Mouse (Mus musculus) lung, postnatal 0 days (tissue): ENCODE data around the gene Gstm2. TPM values are rescaled to one million over a fixed set of nuclear protein-coding genes. Genes with fewer than 3 reads are reported as not detected.
"Not testable (repeated sequence)": the region's sequence is repeated elsewhere in the genome, so short reads cannot be mapped to it uniquely, and the experiment has no call there.

Source experiments
- ATAC-seq: fragments of 200-750 bp; cut with Nextera tagmentation; 2 replicates; pipeline ENCODE4 v1.8.0; 2017; ENCODE audit warnings: moderate library complexity
- DNase-seq: peaks from one replicate; pipeline ENCODE4 v3.0.0-alpha.2; 2016; ENCODE audit warnings: low spot score
- H3K27ac ChIP-seq: fragments of 300-500 bp; sonication (generic); 2 replicates; pipeline ENCODE4 v1.5.1; 2014; ENCODE audit warnings: antibody characterized with exemption, mild to moderate bottlenecking, low read length, mixed read lengths
- H3K27me3 ChIP-seq: fragments of 300-500 bp; sonication (generic); replicated peaks from 2 replicates; pipeline ENCODE4 v1.6.1; 2014; ENCODE audit warnings: low read length, mixed read lengths; ENCODE audit not compliant: insufficient read depth
- H3K36me3 ChIP-seq: fragments of 300-500 bp; sonication (generic); 2 replicates; pipeline ENCODE4 v1.6.1; 2014; ENCODE audit warnings: low read length, mixed read lengths; ENCODE audit not compliant: insufficient read depth
- H3K4me1 ChIP-seq: fragments of 300-500 bp; sonication (generic); 2 replicates; pipeline ENCODE4 v1.6.1; 2014; ENCODE audit warnings: antibody characterized with exemption, low read depth, low read length, mixed read lengths; ENCODE audit not compliant: insufficient read depth
- H3K4me2 ChIP-seq: fragments of 300-500 bp; sonication (generic); replicated peaks from 2 replicates; pipeline ENCODE4 v1.6.1; 2014; ENCODE audit warnings: low read depth, mild to moderate bottlenecking, low read length, moderate library complexity, mixed read lengths
- H3K4me3 ChIP-seq: fragments of 300-500 bp; sonication (generic); 2 replicates; pipeline ENCODE4 v1.5.1; 2014; ENCODE audit warnings: low read depth, low read length
- H3K9ac ChIP-seq: fragments of 300-500 bp; sonication (generic); replicated peaks from 2 replicates; pipeline ENCODE4 v1.6.1; 2014; ENCODE audit warnings: low read depth, mild to moderate bottlenecking
- H3K9me3 ChIP-seq: fragments of 300-500 bp; sonication (generic); 2 replicates; pipeline ENCODE4 v1.6.1; 2016; ENCODE audit warnings: low read length, mixed read lengths
- CTCF ChIP-seq: IDR thresholded peaks from 2 replicates; pipeline ENCODE4 v1.5.1; 2016; ENCODE audit warnings: antibody characterized with exemption, mild to moderate bottlenecking
- EP300 ChIP-seq: IDR thresholded peaks from 2 replicates; pipeline ENCODE4 v1.6.1; 2016; ENCODE audit warnings: antibody characterized with exemption, mild to moderate bottlenecking, control low read depth
- WGBS: fragments of 180-500 bp; shearing (Covaris S2); extraction: QIAGEN DNeasy Blood & Tissue Kit; methylation state at CpG from one replicate; pipeline ENCODE4 v1.1.7; 2014; 5-methylcytosine and 5-hydroxymethylcytosine counted together
- polyA plus RNA-seq: library from polyadenylated mRNA; unstranded; fragments of >200 nt; fragmentation: Nextera tagmentation; extraction: Ambion mirVana; gene quantifications from 2 replicates; pipeline ENCODE4 v1.2.1, GENCODE M21; 2015

The Gstm2 gene
- polyA plus RNA-seq, 1 experiment from 2014 or later, result 132 TPM

DNA sequence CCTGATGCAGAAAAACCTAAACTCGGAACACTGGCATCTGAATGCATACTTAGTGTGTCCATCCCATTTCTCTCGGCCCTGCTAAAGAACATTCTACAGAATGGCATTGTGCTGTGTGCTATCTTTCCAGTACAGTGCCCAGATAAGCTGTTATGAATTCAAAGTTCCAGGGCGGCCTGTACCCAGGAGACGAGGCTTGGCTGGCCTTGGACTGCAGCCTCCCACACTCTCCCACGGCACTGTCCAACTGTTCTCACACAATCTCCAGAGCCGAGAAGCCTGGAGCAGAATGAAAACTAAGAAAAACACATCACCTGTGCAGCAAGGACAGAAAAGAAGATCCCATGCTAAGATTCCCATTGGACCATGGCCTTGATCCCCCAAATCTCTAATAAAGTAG lies 3.5 kb downstream of the Gstm2 start:
- ATAC-seq (no peak), DNase-seq (no peak)
- Histone ChIP-seq H3K36me3 (no peaks in the 10 kb centered on the region), H3K27ac (no peak overlapping the region), H3K4me1 (no peaks in the 10 kb centered on the region), H3K9ac (no peak overlapping the region), H3K27me3 (no peaks in the 10 kb centered on the region), H3K9me3 (no peaks in the 10 kb centered on the region), H3K4me2 (no peak overlapping the region), H3K4me3 (no peak overlapping the region)
- 87% methylated on average over 6 of the region's 6 CpGs for WGBS
- no peak for TF ChIP-seq CTCF
- no peak for TF ChIP-seq EP300

DNA sequence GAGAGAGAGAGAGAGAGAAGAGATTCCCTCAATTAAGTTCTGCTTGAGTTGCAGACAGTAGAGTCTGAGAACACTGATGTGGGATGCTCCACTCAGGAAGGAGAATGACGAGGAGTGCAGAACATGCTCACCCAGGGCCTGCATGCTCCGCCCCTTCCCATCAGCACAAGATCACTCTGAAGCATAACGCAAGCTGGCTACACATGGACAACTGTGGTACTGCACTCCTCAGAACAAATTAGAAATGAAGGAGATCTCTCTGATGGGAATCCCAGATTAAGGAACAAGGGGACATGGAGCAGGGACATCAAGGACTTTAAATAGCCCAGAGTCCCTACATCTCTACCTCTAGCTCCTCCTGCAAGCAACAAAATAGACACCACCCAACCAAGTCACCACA lies 5.0 kb downstream of the Gstm2 start:
- H3K4me3 ChIP-seq, result no peak overlapping the region
- DNase-seq, result no peak
- WGBS, result 67% methylated on average over 3 of the region's 3 CpGs
- H3K27ac ChIP-seq, result no peak overlapping the region
- ATAC-seq, result no peak
- H3K4me2 ChIP-seq, result no peak overlapping the region
- no peak overlapping the region for H3K9ac ChIP-seq
- no peaks in the 10 kb centered on the region for H3K36me3 ChIP-seq
- H3K9me3 ChIP-seq, result no peaks in the 10 kb centered on the region
- TF ChIP-seq EP300, result no peak
- TF ChIP-seq CTCF, result no peak
- no peaks in the 10 kb centered on the region for H3K27me3 ChIP-seq
- no peaks in the 10 kb centered on the region for H3K4me1 ChIP-seq

DNA sequence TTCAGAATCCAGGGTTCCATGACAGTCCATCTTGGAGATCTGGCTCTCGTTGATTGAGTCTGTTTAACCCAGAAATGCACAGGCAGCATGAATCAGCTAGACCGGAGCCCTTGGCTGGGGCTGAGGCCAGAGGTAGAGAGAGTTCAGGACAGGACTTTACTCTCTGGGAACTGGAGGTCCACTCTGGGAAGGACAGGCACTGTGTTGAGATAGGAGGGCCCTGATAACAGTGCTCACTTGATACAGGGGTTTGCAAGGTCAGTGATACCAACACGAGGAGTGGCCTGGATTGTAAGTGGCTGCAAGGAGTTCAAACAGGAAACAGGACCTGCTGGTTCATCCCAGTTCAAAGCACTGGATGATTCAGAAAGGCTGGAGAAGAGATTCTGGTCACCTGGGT lies 8.6 kb downstream of the Gstm2 start:
- Histone ChIP-seq H3K9ac (no peak overlapping the region), H3K4me1 (no peaks in the 10 kb centered on the region), H3K27ac (no peak overlapping the region), H3K4me3 (no peak overlapping the region), H3K36me3 (no peaks in the 10 kb centered on the region), H3K27me3 (no peaks in the 10 kb centered on the region), H3K9me3 (no peaks in the 10 kb centered on the region), H3K4me2 (no peak overlapping the region)
- ATAC-seq (no peak), DNase-seq (no peak)
- 56% methylated on average over 3 of the region's 3 CpGs for WGBS
- TF ChIP-seq EP300 (no peak), CTCF (no peak)

DNA sequence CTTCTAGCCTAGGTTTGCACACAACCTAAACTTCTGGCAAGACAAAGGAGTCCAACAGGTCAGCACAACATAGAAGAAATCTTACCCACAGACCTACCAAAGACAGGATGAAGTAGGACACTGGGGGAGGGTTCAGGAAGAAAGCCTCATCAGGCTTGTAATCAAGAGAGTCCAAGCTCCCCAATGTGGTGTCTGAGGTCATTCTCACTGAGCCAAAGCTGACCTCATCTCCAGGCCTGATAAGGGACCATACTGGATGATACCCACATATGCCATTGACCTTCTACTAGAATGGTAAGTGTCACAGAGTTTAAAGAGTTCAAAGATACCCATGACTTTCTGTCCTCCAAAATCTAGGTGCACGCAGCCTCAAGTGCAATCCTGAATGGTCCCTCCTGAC lies 12.0 kb downstream of the Gstm2 start:
- DNase-seq, result no peak
- no peak for ATAC-seq
- no peak overlapping the region for H3K9ac ChIP-seq
- WGBS, result 90% methylated on average over 1 of the region's 1 CpGs
- no peaks in the 10 kb centered on the region for H3K4me1 ChIP-seq
- no peaks in the 10 kb centered on the region for H3K36me3 ChIP-seq
- H3K4me3 ChIP-seq, result no peak overlapping the region
- H3K9me3 ChIP-seq, result no peaks in the 10 kb centered on the region
- TF ChIP-seq CTCF (no peak), EP300 (no peak)
- no peaks in the 10 kb centered on the region for H3K27me3 ChIP-seq
- H3K4me2 ChIP-seq, result no peak overlapping the region
- no peak overlapping the region for H3K27ac ChIP-seq

DNA sequence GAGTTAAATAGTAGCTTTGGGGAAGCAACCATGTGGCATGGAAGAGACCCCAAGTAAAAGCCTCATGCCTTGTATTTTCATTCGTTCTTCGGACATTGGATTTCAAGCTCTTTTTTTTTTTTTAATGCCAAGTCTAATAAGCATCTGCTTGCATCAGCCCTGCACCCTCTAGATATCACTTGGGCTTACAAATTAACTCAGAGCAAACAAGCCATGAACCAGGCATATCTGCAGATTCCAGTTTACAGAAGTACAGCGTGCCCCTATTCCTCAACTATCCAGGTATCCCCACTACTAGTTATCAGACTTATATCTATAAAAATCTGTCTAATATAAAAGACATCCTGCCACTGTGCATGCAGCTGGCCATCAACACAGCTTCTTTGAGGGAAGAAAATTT lies 14.2 kb downstream of the Gstm2 start:
- 63% methylated on average over 3 of the region's 3 CpGs for WGBS

DNA sequence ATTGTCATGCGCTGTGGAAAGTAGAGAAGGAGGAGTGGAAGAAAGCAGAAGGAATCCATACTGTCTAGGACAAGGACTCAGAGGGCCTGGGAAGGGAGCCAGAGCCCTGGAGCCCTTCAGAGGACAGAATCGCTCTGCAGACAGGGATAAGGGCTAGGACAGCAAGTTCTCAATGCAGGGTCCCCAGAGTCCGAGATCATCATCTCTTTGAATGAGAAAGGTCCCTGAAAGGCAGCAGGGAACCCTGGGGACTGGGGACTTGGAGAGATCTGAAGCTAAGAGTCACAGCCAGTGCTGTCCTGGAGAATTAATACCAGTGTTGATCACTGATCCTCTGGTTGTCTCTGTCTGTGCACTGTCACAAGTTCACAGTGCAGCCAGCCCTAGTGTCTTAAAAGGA lies 15.2 kb downstream of the Gstm2 start:
- not testable (repeated sequence) for H3K9ac ChIP-seq, H3K27me3 ChIP-seq, H3K4me2 ChIP-seq, H3K27ac ChIP-seq, H3K9me3 ChIP-seq, ATAC-seq, H3K36me3 ChIP-seq, H3K4me1 ChIP-seq, DNase-seq, H3K4me3 ChIP-seq
- WGBS, result 47% methylated on average over 3 of the region's 3 CpGs

More for the DNA sequence above, 14.2 kb downstream of the Gstm2 start:
- H3K4me3 ChIP-seq, result no peak overlapping the region
- H3K27me3 ChIP-seq, result no peaks in the 10 kb centered on the region
- DNase-seq (no peak), ATAC-seq (no peak)
- no peaks in the 10 kb centered on the region for H3K4me1 ChIP-seq
- no peaks in the 10 kb centered on the region for H3K36me3 ChIP-seq
- TF ChIP-seq EP300 (no peak), CTCF (no peak)
- no peak overlapping the region for H3K4me2 ChIP-seq
- H3K9ac ChIP-seq, result no peak overlapping the region
- no peak overlapping the region for H3K27ac ChIP-seq
- H3K9me3 ChIP-seq, result no peaks in the 10 kb centered on the region

DNA sequence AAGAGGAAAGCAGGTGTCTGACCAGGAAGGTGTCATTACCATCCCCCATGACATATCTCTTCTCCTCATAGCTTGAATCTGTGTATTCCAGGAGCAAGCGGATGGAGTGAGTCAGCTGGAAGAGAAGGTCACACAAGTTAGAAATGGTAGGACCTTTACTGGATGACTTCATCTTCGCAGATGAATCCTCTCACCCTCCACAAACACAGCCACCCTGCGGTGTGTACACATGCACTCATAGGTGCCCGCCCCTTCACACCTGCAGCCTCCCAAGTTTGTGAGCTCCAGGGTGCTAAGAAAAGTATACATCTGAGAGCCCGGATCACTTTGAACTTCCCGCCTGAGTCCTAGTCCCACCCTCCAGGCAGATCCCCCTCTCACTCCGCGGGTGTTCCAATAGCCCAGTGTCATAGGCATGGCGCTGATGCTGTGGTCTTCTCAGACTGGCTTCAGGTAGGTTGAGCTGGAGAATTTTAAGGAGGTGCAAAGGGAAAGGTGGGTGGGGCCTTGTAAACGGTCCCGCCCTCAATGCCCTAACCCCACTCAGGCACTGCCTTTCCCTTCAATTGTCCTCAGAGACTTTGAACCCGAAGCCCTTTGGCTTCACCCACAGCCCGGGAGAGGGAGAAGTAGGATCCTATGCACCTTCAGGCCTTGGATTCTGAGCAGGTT lies 17.4 kb downstream of the Gstm2 start, which contains the start of gene Gstm3:
Gene Gstm3 (minus strand): TSS at position 560 of the 672 bp plus-strand sequence.
- TF ChIP-seq CTCF (no peak), EP300 (no peak)
- no peak for DNase-seq
- 41% methylated on average over 13 of the region's 13 CpGs for WGBS
- Histone ChIP-seq H3K4me2 (no peak within 1 kb of the TSS), H3K9me3 (no peaks in the 10 kb centered on the region), H3K4me1 (no peaks in the 10 kb centered on the region), H3K27me3 (no peaks in the 10 kb centered on the region), H3K36me3 (no peaks in the 10 kb centered on the region), H3K27ac (no peak within 1 kb of the TSS), H3K9ac (no peak within 1 kb of the TSS), H3K4me3 (no peak within 1 kb of the TSS)
- ATAC-seq, result no peak
